Mouse (Mus musculus): Measurements from ENCODE around the gene Carns1. TPM values are rescaled to one million over a fixed set of nuclear protein-coding genes. Genes with fewer than 3 reads are reported as not detected.

The Carns1 gene
- total and polyA plus RNA-seq, 3 experiments, result 0.63 to 0.81 TPM; not detected in 1

DNA sequence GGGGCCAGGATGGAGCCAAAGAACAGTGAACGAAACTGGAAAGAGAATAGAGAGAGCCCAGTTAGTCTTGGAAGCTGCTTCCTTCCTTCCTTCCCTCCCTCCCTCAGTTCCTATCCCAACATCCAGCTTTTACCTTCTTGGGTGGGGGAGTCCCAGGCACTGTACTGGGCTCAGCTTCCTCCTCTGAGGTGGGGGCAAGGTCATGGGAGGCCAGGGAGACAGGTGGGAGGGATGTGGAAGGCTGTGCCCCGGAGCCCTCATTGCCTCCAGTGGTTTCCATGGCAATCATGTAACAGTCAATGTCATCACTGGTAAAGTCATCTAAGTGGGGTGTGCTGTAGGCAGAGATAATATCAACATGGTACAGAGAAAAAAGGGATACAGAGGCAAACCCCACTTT lies 20.8 kb upstream of the Carns1 start (continued):
- TF ChIP-seq RCOR1 (IDR thresholded peaks at IDR 0.05; ENCODE audit: low read depth, low read length), result no peak
- TF ChIP-seq SIN3A (IDR thresholded peaks at IDR 0.05; ENCODE audit: low read length), result no peak
- no peak for TF ChIP-seq CHD2 (IDR thresholded peaks at IDR 0.05; ENCODE audit: low read length)
- no peak for TF ChIP-seq UBTF (IDR thresholded peaks at IDR 0.05; ENCODE audit: borderline replicate concordance, insufficient read depth, low read depth, low read length)
- no peak for TF ChIP-seq HCFC1 (IDR thresholded peaks at IDR 0.05; ENCODE audit: low read depth, low read length)

DNA sequence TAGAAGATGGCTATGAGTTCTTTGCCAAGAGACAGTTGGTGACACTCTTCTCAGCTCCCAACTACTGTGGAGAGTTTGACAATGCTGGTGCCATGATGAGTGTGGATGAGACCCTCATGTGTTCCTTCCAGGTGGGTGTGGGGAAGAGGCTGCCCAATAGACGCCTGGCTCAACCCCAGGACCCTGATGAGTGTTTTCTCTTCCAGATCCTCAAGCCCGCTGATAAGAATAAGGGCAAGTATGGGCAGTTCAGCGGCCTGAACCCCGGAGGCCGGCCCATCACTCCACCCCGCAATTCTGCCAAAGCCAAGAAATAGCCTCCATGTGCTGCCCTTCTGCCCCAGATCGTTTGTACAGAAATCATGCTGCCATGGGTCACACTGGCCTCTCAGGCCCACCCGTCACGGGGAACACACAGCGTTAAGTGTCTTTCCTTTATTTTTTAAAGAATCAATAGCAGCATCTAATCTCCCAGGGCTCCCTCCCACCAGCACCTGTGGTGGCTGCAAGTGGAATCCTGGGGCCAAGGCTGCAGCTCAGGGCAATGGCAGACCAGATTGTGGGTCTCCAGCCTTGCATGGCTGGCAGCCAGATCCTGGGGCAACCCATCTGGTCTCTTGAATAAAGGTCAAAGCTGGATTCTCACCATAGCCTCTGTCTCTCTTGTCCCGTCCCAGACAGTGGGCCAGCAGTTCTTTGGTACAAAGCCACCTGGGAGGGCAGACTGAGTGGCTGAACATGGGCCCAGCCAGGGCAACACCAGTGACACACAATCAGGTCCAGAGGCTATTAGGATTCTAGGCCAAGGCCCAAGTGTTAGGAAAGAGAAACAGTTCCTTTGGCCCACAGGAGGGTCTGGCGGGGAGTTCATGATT lies 19.7 kb upstream of the Carns1 start:
- no peak overlapping the region for H3K27ac ChIP-seq (ENCODE audit: control insufficient read depth, low read depth, low read length)
- no peak overlapping the region for H3K9ac ChIP-seq (ENCODE audit: control insufficient read depth, low read depth, low read length, poor library complexity, severe bottlenecking)
- H3K79me2 ChIP-seq (ENCODE audit: control insufficient read depth, insufficient read depth, low read length, poor library complexity), result peaks cover 29% of the 10 kb centered on the region
- peaks cover 6 to 21% of the 10 kb centered on the region in 2 experiments; a peak in 3 of 4 replicates for H3K36me3 ChIP-seq (ENCODE audit: control insufficient read depth in 1 of 2, insufficient read depth in 2 of 2, low read length in 2 of 2)
- TF ChIP-seq RCOR1 (IDR thresholded peaks at IDR 0.05; ENCODE audit: low read depth, low read length) (no peak), EP300 (IDR thresholded peaks at IDR 0.05; ENCODE audit: low read depth in 1 of 2, low read length in 2 of 2) (no peak), MAZ (IDR thresholded peaks at IDR 0.05; ENCODE audit: low read depth, low read length) (no peak), MXI1 (IDR thresholded peaks at IDR 0.05; ENCODE audit: low read depth, low read length) (no peak), ZNF384 (IDR thresholded peaks at IDR 0.05; ENCODE audit: low read depth, low read length) (no peak), POLR2A (IDR thresholded peaks at IDR 0.05; ENCODE audit: control insufficient read depth in 1 of 2, insufficient read depth in 1 of 2, low read depth in 1 of 2, low read length in 2 of 2, poor library complexity in 1 of 2) (0 out of 4 replicates have a peak, but pooled peaks of 1 of the 2 experiments have one; percentile 36), SIN3A (IDR thresholded peaks at IDR 0.05; ENCODE audit: low read length) (no peak), MYB (IDR thresholded peaks at IDR 0.05; ENCODE audit: low read depth, low read length) (no peak), UBTF (IDR thresholded peaks at IDR 0.05; ENCODE audit: borderline replicate concordance, insufficient read depth, low read depth, low read length) (no peak), ZMIZ1 (IDR thresholded peaks at IDR 0.05; ENCODE audit: low read depth, low read length) (peak; percentile 56; the same call in 1 of the 2 replicates), KAT2A (conservative IDR thresholded peaks at IDR 0.05; ENCODE audit: low read depth, low read length) (no peak), POLR2AphosphoS2 (IDR thresholded peaks at IDR 0.05; ENCODE audit: low read length) (peak; percentile 33; the same call in 1 of the 2 replicates), CHD1 (IDR thresholded peaks at IDR 0.05; ENCODE audit: low read depth, low read length) (no peak), ZC3H11A (IDR thresholded peaks at IDR 0.05; ENCODE audit: low read depth, low read length) (no peak), USF2 (IDR thresholded peaks at IDR 0.05; ENCODE audit: borderline replicate concordance in 1 of 2, insufficient read depth in 1 of 2, low read depth in 1 of 2, low read length in 2 of 2) (no peak), GATA1 (IDR thresholded peaks at IDR 0.05; ENCODE audit: low read depth, low read length) (no peak), NELFE (IDR thresholded peaks at IDR 0.05; ENCODE audit: low read depth, low read length) (no peak), E2F4 (IDR thresholded peaks at IDR 0.05; ENCODE audit: borderline replicate concordance, low read depth, low read length) (no peak), HCFC1 (IDR thresholded peaks at IDR 0.05; ENCODE audit: low read depth, low read length) (no peak)
- no peak for DNase-seq (ENCODE audit: low read depth, low spot score)
- H3K9me3 ChIP-seq (replicated peaks; ENCODE audit: insufficient read depth, low read length), result no peaks in the 10 kb centered on the region
- H3K4me3 ChIP-seq (ENCODE audit: control insufficient read depth in 1 of 2, insufficient read depth in 1 of 2, low read depth in 2 of 2, low read length in 2 of 2), result no peak overlapping the region
- peaks cover 6 to 23% of the 10 kb centered on the region in 2 experiments for H3K4me1 ChIP-seq (ENCODE audit: control insufficient read depth in 1 of 2, insufficient read depth in 2 of 2, low read length in 2 of 2)
- no peaks in the 10 kb centered on the region for H3K27me3 ChIP-seq (ENCODE audit: control insufficient read depth in 1 of 2, insufficient read depth in 2 of 2, low read length in 2 of 2)

All from MEL (cell line).